Mouse (Mus musculus): ENCODE measurements around the gene Osbp2. TPM values are rescaled to one million over a fixed set of nuclear protein-coding genes. Genes with fewer than 3 reads are reported as not detected.
A peak's percentile ranks its signal among the peaks of the same experiment; 100 is the strongest.

Gene Osbp2
- total RNA-seq, 2 experiments from 2014 or later = 81.4 to 86.7 TPM

DNA sequence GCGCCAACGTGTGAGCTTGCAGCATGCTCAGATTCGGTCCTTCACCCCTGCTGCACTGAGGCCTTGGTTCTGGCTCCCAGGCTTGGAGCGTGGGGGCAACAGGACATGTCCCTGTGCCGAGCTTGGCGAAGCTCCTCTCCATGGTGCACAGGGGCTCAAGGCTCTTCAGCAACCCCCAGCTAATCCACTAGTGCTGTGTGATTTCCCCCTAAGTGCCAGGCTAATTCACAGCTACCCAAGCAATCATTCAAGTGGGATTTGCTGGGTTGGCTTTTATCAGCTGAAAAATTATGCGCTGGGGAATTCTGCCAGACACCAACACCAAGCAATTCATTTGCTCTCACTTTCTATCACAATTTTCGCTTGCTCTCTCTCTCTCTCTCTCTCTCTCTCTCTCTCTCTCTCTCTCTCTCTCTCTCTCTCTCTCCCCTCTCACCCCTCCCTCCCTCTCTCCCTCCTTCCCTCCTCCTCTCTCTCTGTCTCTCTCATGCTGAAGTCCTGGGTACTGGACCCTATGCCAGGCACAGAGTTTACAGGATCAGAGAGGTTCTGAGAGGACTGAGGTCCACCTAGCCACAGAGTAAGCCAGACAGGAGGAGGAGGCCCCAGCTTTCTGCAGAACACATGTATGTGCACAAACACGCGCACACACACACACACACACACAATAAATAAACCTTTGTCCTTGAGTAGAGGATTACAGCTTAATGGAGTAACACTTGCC is 138.2 kb downstream of the Osbp2 start:
- DNase-seq (ENCODE audit: low spot score in 2 of 2) = peak in 1 of 2 experiments; percentile 45
- H3K27ac ChIP-seq = peak overlapping the region; percentile 67
- no peak for TF ChIP-seq CTCF (conservative IDR thresholded peaks at IDR 0.05)
- no peak overlapping the region for H3K4me3 ChIP-seq

DNA sequence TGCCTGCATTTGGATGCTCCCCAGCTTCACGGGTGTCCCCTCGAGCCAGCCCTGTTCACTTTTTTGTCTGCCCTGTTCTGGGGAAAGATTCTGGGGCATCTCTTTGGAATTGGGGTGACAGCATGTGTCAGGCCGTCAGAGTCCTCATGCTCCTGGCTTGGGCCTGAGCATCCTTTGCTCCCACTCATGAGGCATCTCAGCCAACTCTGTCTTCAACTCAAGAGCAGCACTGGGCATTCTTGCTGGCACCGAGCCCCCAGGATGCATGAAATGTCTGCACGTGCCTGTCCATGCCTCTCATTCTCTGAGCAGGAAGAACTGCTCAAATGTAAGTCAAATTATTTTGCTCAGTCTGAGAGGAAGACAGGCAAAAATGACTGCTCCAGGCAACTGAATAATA is 139.0 kb downstream of the Osbp2 start:
- Histone ChIP-seq H3K27ac (peak overlapping the region; percentile 67), H3K4me3 (no peak overlapping the region)
- TF ChIP-seq CTCF (conservative IDR thresholded peaks at IDR 0.05) = no peak
- no peak for DNase-seq (ENCODE audit: low spot score in 2 of 2)

DNA sequence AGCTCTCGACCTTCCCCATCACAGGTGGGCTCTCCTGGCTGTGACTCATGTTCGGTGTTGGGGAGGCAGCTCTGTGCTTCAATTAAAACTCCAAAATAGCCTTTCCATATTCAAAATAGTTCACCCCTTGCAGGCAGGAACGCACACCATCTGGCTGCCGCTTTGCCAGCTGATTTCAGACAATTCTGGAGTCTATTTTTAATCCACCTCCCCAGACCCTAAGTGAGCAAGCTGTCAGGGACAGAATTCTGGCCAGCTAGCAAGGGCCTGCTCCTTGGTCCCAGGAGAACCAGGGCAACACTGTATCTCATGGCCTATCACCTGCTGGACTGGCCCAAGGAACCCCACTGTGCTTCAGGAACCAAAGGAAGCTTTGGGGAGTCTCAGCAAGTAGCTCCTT is 139.8 kb downstream of the Osbp2 start:
- peak; percentile 46 to 47 for DNase-seq (ENCODE audit: low spot score in 2 of 2)
- H3K27ac ChIP-seq = peak overlapping the region; percentile 67; the same call in 1 of the 2 replicates
- no peak for TF ChIP-seq CTCF (conservative IDR thresholded peaks at IDR 0.05)
- no peak overlapping the region for H3K4me3 ChIP-seq

DNA sequence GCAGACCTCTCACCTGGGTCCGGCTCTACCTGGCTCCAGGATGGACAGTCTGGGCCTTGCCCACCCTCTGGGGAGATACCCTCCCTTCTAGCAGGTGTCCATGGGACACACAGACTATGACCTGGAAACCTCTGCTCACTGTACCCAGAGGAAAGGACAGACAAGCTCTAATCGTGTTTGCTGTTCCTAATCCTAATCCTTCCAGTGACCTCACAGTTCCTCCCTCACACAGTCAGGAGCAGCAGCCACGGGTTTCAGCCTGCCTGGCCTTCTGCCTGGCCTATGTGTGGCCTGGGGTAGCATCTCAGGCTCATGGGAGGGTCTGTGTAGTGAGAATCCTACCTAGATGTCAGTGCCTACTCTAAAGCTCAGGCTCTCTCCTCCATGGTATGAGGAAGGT is 140.8 kb downstream of the Osbp2 start:
- peak overlapping the region; percentile 67; the same call in 1 of the 2 replicates for H3K27ac ChIP-seq
- no peak overlapping the region for H3K4me3 ChIP-seq
- no peak for DNase-seq (ENCODE audit: low spot score in 2 of 2)
- no peak for TF ChIP-seq CTCF (conservative IDR thresholded peaks at IDR 0.05)

DNA sequence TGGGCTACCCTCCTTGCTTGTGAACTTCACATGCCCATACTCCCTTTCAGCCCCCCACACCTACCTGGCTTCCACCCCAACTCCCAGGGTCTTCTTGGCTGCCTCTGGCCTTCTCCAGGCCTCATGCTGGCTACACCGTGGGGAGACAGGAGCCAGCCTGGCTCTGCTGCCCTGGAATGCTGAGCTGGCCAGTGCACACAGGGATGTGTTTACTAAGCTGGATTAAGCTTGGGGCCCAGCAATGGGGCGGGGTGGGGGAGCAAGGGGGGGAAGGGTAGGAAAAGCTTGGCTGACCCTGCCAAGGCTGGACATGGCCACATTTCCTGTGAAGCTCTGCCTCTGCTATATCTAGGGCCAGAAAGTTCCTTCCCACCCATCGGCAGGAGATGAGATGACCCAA is 141.7 kb downstream of the Osbp2 start:
- no peak for TF ChIP-seq CTCF (conservative IDR thresholded peaks at IDR 0.05)
- DNase-seq (ENCODE audit: low spot score in 2 of 2) = no peak
- no peak overlapping the region for H3K4me3 ChIP-seq
- H3K27ac ChIP-seq = no peak overlapping the region

DNA sequence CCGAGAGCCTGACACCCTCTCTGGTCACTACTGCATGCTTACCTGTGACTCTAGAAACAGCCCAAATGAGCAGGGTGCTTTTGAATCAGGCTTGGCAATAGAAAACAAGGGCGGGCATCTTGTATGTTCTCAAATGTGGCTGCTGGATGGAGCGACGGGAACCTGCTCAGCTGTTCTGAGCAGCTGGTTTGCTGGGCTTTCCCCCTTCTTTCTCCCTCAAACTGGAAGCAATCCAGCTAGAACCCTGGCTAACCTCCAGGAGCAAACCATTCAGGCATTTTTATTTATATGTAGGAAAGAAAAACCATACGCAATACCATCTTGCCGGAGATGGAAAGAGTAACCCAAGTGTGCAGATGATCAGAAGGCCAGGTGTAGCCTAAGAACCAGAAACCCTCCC is 147.0 kb downstream of the Osbp2 start:
- H3K27ac ChIP-seq = no peak overlapping the region; the same call in 1 of the 2 replicates
- DNase-seq (ENCODE audit: low spot score in 2 of 2) = no peak
- TF ChIP-seq CTCF (conservative IDR thresholded peaks at IDR 0.05) = no peak
- H3K4me3 ChIP-seq = no peak overlapping the region

DNA sequence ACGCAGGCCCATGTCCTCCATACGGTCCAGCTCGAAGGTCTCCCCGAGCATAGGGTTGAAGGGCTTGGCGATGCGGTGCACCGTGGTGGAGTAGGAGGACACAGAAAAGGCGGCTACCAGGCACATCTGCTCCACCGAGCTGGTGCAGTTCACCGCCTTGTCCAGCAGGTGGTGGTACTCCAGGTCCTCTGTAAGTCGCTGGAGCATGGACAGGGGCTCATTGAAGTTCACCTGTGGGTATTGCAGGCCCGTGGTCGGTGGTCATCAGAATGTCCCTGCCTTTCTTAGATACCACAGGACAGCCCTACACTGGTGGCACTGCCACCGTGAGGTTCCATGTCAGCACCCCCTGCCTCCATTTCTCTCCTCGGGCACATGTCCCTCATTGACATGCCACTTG is 149.2 kb downstream of the Osbp2 start:
- peak; percentile 92 for TF ChIP-seq CTCF (conservative IDR thresholded peaks at IDR 0.05)
- peak; percentile 39 to 74 for DNase-seq (ENCODE audit: low spot score in 2 of 2)
- Histone ChIP-seq H3K27ac (no peak overlapping the region), H3K4me3 (no peak overlapping the region)

DNA sequence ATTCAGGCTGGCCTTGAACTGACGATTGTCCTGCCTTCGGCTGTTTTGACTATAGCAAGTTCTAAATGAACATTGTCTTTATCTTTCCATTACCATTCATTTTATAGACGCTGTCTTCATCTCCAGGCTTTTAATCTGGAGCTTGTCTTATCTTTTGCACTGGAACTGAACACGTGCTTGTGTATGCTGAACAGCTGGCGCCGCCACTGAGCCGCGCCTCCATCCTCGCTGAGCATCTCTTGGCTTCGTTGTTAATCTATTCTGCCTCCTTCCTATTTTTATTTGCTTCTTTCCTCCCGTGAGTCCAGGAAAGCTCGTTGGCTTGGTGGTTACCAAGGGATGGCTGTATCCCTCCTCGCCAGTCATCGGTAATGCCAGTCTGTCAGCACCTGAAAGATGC is 153.5 kb downstream of the Osbp2 start:
- no peak for DNase-seq (ENCODE audit: low spot score in 2 of 2)
- Histone ChIP-seq H3K27ac (no peak overlapping the region), H3K4me3 (no peak overlapping the region)
- no peak for TF ChIP-seq CTCF (conservative IDR thresholded peaks at IDR 0.05)

DNA sequence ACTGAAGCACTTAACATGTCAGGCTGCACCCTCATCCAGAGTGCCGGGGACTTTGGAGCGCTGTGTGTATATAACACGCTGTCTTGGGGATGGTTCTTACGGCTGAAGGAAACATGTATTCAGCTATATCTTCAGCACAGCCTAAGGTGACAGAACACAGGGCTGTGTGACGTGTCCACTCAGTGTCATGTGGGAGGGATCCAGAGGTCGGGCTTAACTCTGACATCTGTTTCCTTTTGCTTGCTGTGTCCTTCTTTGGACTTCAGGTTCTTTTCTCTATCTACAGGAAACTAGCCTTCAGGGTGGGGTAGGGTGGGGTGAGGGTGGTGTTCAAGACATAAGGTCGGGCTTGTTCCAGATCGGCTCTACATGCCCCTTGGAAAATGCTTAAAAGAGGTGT is 156.6 kb downstream of the Osbp2 start:
- H3K27ac ChIP-seq = no peak overlapping the region
- no peak overlapping the region for H3K4me3 ChIP-seq
- DNase-seq (ENCODE audit: low spot score in 2 of 2) = no peak
- no peak for TF ChIP-seq CTCF (conservative IDR thresholded peaks at IDR 0.05)

DNA sequence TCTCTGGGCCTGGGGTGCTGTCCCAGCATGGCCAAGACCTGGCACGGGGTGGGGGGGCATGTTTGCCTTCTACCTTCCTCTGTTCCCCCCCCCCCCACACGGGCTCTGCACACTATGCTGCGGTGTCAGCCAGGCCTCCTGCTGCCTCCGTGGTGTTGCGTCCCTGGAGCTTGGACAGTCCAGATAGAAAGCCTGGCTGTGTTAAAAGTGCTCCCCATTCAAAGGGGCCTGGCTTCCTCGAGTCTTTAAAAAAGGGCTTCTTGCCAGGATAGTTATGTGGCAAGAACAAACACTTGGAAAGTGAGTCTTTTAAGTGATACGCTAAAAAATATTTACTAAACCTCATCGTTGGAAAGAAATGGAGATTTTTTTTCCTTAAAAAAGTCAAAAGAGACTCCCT is 159.3 kb downstream of the Osbp2 start:
- no peak overlapping the region for H3K27ac ChIP-seq
- no peak for TF ChIP-seq CTCF (conservative IDR thresholded peaks at IDR 0.05)
- DNase-seq (ENCODE audit: low spot score in 2 of 2) = no peak

DNA sequence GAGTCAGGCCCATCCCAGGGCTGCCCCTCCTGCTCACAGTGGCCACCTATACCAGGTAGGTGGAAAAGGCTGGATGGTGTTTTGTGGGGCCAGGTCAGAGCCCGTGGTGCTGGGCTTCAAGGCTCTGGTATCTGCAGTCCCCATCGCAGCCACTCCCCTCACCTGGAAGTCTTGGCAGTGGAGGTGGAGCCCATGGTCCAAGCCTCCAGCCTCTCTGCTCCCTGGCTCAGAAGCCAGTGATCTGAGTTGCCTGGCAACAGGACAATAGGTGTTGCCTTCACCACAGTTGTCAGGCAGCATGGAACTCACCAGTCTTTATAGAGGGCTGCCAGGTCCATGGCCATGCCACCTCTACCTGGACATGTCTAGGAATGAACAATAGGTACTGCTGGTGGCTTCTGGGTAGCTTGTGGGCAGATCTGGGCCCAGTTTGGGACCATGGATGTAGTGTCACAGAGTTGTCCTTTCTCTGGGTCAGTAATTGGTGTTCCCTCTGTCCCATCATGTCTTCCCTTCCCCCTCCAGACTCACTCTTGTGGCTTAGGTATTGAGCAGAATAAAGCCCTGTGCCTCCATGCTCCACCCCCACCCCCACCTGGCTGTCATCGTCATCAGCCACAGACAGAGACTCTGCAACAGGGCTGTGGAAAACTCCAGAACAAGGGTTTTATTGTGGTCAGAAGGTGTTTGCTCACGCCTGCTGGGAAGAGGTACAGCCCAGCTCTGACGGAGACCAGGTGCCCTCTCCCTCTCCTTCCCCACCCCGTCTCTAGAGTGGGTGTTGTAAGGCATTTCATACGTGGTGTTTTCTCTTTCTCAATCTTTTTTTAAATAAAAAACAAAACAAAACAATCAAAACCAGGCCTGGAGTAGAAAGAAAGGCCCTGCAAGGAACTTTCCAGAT is 160.4 kb downstream of the Osbp2 start:
- no peak for TF ChIP-seq CTCF (conservative IDR thresholded peaks at IDR 0.05)
- no peak overlapping the region for H3K4me3 ChIP-seq
- no peak overlapping the region for H3K27ac ChIP-seq
- DNase-seq (ENCODE audit: low spot score in 2 of 2) = no peak

More for the DNA sequence above, 159.3 kb downstream of the Osbp2 start:
- H3K4me3 ChIP-seq = no peak overlapping the region

DNA sequence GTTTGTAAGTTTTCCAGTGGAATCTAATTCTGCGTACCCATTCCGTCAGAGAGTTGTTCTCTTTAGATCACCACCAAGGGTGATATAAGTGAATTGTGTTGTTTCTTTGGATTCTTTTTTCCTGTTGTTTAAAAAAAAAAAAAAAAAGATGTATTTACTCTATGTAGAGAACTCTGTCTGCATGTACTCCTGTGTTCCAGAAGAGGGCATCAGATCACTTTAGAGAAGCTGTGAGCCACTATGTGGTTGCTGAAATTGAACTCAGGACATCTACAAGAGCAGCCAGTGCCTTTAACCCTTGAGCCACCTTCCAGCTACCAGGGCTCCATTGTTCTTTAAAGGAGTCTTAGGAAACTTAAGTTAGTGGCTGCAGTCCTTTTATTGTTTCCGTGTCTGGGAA is 166.3 kb downstream of the Osbp2 start:
- peak; percentile 70 for TF ChIP-seq CTCF (conservative IDR thresholded peaks at IDR 0.05)
- no peak overlapping the region for H3K4me3 ChIP-seq
- DNase-seq (ENCODE audit: low spot score in 2 of 2) = no peak
- H3K27ac ChIP-seq = no peak overlapping the region

DNA sequence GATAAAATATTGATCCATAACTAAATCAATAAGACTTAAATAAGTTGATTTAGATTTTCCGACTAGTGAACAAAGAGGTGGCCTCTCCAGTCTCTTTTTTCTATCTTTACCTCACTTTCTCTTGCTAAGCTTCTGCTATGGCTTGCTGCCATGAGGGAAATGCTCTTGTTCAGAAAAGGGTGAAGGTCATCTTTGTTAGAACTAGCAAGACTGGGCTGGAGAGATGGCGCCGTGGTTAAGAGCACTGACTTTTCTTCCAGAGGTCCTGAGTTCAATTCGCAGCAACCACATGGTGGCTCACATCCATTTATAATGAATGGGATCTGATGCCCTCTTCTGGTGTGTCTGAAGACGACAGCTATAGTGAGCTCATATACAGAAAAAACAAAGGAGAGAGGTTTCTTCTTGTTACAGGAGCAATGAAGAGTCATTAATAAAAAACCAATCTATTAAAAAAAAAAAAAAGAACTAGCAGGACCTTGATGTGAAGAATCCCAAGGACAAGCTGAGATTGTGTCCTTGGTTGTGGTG is 167.6 kb downstream of the Osbp2 start:
- no peak for DNase-seq (ENCODE audit: low spot score in 2 of 2)

More for the DNA sequence above, 167.6 kb downstream of the Osbp2 start:
- no peak overlapping the region for H3K4me3 ChIP-seq
- peak; percentile 54 for TF ChIP-seq CTCF (conservative IDR thresholded peaks at IDR 0.05)
- H3K27ac ChIP-seq = no peak overlapping the region
